Mouse (Mus musculus): ENCODE data around the gene Rgs7.

Rgs7 gene

DNA sequence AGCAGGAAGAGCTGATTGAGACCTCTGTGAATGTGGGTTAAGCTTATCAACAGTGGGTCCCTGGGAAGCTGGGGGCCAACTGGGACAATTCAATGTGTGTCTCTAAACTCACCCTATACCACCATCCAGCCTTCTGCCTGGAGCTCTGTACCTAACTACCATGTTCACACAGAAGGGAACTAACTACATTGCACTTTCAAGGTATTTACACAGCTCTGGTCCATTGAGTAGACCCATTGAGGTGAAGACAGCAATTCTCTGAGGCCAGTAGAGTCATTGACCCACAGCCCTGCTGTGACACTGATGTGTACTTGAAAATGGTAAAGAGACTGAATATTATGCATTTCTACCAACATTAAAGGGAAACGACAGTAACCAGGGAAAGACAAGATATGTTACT, 313.6 kb downstream of the Rgs7 start:
- in situ Hi-C loops (cut with MseI, MboI) = no loop called here

DNA sequence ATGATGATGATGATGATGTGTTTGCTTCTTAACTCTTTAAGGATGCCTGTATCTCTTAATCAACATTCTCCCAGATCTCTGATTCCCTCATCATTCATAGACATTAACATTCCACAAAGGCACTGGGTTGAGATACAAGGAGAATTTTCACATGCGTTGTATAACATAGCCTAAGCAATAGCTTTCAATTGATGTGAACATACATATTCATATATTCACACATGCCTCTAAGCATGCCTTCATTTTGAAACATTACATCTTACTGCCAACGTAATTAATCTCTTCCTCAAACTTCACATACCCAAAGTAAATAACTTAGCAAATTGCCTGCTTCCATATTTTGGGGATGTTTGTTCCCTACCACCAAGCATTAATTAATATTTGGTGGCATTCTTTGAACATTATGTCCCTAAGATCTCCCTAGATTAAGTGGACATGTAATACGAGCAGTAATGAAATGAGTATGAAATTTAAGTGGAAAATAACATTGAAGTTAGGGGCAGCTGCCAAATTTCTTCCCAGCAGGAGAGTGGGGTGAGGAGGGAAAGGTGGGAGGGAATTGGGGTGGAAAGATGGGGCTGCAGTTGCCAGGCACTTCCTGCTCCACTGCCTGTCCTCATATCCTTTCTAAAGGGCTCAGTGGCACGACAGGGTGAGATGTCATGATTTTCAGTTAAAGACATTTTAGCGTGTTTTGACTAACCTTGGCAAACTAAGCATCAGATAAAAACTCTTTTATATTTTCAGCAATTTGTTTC, 317.2 kb downstream of the Rgs7 start:
- in situ Hi-C loops (cut with MseI, MboI) = no loop called here

DNA sequence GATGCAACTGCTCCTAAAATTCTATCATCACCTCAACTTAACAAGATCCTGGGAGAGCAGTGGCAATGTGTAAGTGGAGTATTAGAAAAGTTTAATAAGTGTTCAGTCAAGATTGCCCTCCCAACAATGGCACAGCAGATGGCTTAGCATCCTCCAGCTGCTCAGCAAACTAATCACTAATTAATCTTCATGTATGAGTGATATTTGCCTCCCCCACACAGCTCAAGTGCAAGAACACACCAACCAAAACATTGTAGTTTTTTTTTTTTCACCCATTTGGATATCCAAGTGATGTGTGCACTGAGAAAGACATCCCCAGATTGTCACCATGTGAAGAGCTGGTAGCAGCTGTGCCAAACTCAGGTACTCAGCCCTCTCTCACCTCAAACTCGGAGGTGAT, 336.8 kb downstream of the Rgs7 start:
- in situ Hi-C loops (cut with MseI, MboI) = no loop called here

DNA sequence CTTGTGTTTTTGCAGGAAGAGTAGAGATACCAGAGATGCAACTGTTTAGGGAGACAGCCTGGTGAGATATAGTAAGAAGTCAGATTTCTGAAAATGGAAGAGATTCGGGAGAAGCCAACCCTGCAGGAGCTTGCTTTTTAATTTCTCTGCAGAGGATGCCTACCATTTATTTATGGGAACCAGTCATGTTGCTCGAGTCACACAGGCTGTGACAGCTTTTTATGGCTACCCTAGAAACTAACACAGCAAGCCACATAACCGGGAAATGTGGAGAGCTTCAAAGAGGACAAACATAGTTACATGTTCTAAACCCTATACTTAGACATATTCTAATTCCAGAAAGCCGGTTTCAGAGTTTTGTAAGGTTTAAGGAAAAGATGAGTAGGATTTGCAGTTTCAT, 349.2 kb downstream of the Rgs7 start:
- in situ Hi-C loops (cut with MseI, MboI) = no loop called here

DNA sequence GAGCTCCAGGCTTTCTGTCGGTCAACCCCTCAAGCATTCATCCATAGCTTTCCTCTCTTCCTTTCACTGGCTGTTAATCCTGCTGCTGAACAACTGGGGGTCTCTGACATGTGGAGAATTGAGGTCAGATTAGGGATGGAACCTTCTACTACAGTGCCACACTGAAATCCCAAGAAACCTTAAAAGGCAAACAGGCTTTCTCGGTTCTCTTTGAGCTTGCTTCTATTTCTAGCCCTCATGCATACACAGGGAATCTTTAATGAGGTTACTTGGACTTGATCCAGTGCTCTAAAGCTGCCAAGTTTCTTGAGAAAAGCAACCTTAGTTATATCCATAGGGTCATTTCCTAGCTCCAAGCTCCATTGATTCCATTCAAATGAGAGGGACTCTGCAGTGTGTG, 363.8 kb downstream of the Rgs7 start:
- in situ Hi-C loops (cut with MseI, MboI) = no loop called here

DNA sequence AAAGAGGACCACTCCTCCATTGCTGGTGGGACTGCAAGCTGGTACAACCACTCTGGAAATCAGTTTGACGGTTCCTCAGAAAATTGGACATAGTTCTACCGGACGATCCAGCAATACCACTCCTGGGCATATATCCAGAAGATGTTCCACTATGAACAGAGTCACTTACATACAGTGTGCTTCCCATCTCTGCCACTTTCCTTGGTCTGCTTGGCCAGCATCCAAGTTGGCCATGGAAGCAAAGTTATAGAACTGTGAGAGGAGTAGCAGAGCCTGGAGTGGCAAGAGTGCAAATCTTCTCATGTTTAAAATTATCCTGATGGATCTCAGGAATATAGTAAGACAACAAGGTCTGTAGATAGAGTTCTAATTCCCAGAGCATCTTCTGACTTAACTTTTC, 367.9 kb downstream of the Rgs7 start:
- in situ Hi-C loops (cut with MseI, MboI) = no loop called here

DNA sequence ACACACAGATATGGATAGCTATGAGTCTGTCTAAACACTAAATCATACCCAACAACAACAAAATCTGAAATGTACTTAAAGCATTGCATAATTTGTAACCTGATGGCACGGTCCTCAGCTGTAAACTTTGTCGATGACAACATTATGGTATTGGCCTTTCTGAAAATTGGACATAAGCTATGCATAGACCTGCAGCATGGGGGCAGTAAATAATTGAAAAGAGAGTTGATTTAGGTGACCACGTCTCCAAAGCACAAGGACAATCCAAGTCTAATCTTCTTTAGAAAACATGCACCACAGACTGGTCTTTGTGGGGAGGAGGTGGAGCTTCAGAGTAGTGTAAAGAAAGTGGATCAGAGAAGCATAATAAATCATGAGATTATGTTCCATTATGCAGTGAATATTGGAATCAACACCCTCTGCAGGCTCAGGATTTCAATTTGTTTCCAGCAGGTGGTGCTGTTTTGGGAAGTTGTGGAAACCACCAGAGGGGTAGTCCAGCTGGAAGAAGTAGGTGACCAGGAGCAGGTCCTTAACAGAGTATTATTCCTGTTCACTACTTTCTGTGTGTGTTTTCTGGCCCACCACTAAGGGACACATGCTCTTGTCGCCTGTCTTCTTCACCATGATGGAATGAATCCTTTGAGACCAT, 373.3 kb downstream of the Rgs7 start:
- in situ Hi-C loops (cut with MseI, MboI) = no loop called here

DNA sequence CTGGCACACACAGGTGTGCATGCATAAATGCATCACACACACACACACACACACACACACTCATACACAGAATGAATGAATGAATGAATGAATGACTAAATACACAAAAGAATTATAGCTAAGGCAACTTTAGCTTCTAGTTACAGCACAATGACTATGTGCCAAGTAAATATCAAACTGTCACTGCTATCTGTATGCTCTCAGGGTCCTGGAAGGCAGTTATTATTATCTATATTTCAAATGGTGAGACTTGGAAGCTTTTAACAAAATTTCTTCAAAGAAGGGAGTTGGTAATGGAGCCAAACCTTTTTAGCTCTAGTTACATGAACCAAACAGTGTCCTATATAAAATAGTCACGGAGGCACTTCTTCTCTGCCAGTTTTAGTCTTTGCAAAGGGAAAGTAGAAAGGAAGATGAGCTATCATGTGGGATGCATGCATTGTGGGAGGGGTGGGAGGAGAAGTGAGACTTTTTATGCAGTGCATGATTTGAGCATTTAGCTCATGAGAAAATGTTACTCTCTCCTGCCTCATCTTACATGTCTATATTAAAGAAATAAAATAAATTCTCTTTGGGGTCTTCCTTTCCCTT, 383.9 kb downstream of the Rgs7 start:
- in situ Hi-C loops (cut with MseI, MboI) = no loop called here

DNA sequence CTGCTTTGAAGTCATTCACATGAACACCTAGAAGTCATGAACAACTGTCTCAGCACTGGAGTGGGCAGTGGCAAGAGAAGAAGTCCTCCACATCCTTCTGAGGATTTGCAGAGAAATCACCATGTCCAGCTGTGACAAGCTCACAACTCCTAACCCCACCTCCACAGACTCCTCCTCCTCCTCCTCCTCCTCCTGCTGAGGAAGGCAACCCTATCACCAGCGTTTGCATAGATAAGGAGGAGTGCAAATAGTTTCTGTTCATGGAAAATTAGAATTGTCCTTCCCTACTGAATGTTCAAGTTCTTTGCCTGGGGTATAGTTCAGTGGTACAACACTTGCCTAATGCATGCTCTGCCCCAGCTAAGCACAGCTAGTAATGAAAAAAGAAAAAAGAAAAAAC, 386.0 kb downstream of the Rgs7 start:
- in situ Hi-C loops (cut with MseI, MboI) = no loop called here

DNA sequence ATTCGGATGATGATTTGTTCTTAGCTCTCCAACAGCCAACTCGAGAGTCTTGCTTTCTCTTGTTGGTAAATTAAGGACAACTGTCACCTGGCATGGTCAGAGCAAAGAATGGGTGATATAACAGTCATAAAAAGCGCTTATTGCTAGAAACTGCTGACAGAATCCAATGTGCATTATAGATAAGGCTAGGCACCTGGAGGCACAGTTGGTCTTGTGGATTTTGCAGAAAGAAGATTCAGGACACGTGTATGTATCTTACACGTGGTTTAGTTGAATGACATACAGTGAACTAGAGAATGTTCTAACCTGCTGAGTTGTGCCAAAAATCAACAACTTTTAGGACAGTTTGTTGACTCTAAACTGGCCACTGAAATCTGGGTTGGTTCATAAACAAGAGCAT, 386.9 kb downstream of the Rgs7 start:
- in situ Hi-C loops (cut with MseI, MboI) = no loop called here

DNA sequence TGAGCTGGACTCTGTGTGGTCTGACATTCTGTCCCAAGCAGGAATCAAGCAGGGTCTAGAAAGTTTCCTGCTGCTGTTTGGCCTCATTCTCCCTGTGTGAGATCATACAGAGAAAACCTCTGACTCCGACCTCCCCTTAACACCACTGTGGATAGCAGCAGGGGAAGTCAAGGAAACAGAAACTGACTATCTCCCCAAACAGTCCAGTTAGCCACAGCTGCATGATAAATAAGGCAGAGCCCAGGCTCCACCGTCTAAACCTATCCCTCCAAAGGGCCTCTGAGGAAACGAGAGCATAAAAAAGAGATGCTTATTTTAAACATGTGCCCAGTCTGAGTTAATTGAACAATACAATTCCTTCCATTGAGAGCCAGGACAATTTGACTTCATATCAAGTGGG, 395.3 kb downstream of the Rgs7 start:
- in situ Hi-C loops (cut with MseI, MboI) = no loop called here

DNA sequence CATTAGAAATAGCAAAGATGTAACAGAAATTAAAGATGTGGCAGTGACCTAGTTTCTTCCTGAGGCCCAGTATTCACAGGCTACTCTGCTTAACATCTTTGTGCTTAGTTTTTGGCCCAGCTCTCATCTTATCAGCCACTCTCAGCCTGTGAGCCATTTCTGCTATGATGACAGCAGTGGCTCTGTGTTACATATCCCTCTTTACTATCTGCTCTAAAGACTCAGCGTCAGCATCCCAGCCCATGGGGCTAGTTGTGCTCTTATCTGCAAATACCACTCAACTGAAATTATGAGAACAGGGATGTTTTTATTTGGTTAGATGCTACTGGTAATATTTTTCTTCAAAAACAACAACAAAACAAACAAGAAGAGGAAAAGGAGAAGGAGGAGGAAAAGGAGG, 410.2 kb downstream of the Rgs7 start:
- in situ Hi-C loops (cut with MseI, MboI) = no loop called here

DNA sequence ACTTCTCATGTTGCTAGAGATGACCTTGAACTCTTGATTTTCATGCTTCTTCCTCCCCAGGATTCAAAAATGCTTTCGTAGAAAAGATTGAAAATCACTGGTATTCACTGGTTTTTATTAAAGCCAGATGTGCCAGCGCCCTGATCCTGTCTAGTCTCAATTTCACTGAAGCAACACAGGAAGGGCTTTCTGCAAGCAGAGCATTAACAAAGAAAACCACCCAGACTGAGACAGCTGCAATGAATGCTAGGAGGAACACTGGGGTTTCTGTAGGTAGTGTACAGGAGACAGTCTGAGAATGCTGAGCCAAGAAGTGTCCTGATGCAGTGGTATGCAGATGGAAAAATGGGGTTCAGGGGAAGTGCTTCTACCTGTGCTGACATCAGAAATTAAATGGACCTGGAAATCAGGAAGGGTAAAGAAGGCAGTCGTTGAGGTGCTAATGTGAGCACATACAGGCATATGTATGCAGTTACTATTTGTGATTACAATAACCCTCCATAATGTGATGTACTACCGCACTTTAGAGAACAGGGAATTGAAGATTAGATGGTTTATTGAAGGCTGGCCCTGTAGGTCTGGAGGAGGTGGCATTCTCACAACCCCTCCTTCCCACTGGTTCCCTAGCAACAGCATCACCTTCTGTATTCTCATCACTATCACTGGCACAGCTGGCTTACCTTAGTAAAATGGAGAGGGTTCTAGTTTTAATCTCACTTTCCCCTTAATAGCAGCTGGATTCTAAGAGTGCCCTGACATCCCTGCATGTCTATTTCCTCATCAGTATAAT, 412.3 kb downstream of the Rgs7 start:
- in situ Hi-C loops (cut with MseI, MboI) = no loop called here

DNA sequence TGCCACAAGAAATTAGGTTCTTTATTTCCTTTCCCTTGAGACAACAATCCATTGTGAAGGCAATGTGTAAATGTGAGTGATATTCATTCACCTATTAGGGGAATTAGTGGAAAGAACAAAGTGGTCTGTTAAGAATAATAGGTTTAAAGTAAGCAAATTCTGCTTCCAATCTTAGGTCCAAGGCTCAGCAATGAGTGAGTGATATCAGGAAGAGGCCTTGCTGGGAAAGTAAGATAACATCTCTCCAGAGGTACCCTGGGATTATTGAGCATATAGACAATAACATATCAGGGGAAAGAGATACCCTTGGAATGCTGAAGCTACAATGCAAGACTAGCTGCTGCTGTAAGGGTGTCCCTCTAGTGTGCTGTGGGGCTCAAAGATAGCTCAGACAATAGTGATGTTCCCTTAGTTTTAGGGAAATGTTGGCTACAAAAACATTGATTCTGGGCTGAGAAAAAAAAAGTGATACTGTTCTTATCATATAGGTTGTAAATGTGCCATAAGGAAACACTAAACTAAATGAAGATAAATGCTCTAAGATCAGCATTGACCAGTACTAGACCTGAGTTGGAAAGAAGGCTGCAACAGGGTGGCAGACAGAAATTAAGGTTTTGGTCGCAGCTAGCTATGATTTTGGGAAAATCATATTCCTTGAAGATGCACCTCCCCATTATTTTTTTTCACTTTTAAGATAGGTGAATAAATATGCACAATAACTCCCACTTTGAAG, 418.6 kb downstream of the Rgs7 start:
- in situ Hi-C loops (cut with MseI, MboI) = no loop called here

DNA sequence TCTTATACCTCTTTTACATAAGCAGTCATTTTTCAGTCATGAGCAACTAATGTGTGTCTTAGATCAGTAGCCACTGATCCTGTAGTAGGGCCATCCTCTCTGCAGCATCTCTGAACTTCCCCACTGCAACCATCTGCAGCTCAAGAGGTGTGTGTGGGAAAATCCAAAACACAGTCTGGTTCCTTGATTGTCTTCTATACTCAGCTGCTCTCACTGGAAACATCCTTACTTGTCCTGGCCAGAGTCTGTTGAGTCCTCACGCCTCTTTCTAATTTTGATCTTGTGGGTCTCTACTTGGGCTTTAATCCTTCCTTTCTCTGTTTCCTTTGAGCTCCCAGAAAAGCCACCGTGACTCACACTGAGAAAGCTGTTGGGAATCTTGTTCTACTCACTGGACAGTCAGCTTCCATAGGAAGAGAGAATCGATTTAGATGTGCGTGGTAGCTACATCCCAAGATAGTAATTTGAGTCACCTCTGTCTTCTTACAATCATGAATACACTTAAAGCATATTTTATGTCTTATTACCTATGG, 422.5 kb downstream of the Rgs7 start:
- in situ Hi-C loops (cut with MseI, MboI) = no loop called here

DNA sequence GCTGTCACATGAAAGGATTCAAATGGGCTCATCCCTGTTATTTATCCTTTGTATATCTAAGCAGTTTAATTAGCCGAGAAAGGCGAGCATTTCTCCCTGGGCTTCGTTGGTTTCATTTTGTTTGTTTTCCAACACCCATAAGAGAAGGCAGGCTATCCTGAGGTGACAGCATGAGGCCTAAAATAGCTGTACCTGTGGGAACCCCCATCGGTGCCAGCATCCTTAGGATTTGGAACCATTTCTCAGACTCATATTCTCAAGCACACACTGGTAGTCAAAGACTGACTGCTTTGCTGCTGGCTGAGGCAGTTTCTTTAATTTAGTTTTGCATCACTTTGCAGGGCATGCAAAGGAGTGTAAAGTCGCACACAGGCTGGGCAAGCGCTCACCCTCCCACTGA, 443.2 kb downstream of the Rgs7 start:
- in situ Hi-C loops (cut with MseI, MboI) = no loop called here

DNA sequence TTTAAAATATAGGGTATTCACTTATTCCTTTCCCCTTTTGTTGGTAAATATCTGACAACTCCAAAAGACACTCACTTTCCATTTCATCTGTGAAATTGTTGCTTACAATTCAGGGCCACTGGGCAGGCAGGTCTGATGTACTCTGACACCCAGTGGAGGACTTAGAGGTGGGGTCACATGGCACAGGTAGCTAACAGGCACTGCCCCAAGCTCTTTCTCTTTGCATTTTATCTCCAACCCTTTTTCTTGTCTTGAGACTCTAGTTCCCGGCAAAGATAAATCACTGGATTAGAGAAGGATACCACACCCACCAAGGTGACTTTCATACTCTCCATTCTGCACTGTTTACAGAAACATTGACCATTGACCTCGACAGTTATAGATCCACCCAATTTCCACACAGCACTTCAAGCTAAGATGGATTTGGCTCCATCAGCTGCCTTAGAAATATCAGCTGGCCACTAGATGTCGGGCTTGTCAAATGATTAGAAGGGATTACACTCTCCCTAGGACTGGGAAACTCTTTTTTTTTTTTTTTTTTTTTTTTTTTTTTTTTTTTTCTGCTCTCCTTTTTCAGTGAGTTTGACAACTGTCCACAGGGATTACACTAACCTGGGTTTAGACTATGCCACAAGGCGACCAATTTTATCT, 451.0 kb downstream of the Rgs7 start:
- in situ Hi-C loops (cut with MseI, MboI) = no loop called here

DNA sequence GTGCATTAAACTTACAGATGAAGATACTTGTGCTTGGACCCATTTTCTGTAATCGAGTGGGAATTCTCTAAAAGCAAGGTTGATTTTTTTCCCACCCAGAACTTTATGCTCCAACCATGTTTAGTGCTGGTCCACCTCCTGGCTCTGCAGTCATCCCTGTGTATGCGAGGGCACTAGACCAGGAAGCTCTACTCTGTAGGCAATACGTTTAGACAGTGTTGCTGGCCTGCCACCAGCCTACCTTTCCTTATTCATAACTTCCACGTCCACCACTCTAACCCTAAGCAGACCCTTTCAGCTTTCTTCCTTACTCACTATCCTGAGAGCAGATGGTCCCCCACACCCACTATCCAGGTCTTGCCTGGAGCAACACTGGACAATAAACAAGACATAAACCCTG, 452.3 kb downstream of the Rgs7 start:
- in situ Hi-C loops (cut with MseI, MboI) = no loop called here

DNA sequence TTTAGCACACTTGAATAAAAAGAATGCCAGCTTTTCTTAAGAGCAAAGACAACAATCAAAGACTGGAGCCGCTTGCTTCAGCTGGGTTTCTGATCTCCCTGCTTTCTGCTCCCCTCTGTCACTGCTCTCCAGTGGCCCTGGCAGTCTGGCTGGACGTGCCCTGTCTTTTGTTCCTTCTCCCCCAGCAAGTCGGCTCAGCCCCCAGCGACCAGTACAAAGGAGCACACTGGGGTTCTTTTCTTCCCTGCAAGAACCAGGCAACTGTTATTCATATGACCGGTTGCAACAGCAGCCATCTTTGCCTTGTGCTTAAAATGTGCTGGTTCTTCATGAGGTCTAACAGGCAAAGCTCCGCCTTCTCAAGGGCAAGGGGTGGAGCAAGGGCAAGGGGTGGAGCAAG, 452.7 kb downstream of the Rgs7 start:
- in situ Hi-C loops (cut with MseI, MboI) = no loop called here

DNA sequence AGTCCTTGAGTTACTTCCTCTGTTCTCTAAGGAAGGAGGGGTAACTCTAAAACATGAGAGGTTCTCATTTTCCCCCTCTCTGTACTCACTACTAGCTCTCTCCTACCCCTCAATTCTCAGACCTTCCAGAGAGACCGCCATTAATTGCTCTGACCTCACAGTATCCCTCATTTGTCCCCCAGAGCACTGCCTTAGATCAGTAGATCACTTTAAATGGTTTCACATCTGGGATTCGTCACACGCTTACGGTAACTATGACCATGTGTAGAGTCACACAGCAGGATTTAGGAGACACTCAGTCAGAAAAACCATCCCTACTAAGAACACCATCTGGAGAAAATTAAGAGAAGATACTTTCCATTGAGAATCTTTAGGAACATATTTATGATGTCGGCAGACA, 456.8 kb downstream of the Rgs7 start:
- in situ Hi-C loops (cut with MseI, MboI) = no loop called here

DNA sequence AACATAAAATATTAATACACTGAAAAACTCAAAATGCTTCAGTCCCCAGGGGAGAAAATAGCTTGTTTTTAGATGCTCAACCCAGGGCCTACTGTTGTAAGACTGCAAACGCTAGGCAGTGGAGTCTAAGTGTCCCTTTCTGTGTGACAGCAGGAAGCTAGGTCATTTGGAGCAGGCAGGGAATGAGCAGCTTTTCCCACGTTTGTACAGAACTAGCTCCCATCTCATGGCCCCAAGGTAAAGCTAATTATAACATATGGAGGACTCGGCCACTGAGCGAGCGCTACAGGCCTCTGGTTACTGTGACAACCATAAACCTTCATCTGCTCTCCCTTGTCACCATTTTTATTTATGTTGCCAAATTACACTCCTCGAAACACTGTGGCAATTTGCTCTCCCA, 460.3 kb downstream of the Rgs7 start:
- in situ Hi-C loops (cut with MseI, MboI) = no loop called here

All from mouse trophoblast stem cell (cell line).